Mouse (Mus musculus) limb, embryonic 15.5 days (tissue): ENCODE data around the gene Psma2. TPM values are rescaled to one million over a fixed set of nuclear protein-coding genes. Genes with fewer than 3 reads are reported as not detected.

Source experiments
- ATAC-seq: fragments of 200-750 bp; cut with Nextera tagmentation; 2 replicates; pipeline ENCODE4 v1.8.0; 2017; ENCODE audit warnings: low read depth, moderate TSS enrichment; ENCODE audit not compliant: insufficient number of reproducible peaks, low FRiP score, low TSS enrichment
- H3K27ac ChIP-seq: fragments of 300-500 bp; sonication (generic); 2 replicates; pipeline ENCODE4 v1.5.1; 2015; ENCODE audit warnings: moderate library complexity, mild to moderate bottlenecking, inconsistent platforms
- H3K27me3 ChIP-seq: fragments of 300-500 bp; sonication (generic); 2 replicates; pipeline ENCODE4 v1.6.1; 2015; ENCODE audit warnings: inconsistent platforms
- H3K36me3 ChIP-seq: fragments of 300-500 bp; sonication (generic); 2 replicates; pipeline ENCODE4 v1.6.1; 2015; ENCODE audit warnings: inconsistent platforms
- H3K4me1 ChIP-seq: fragments of 300-500 bp; sonication (generic); 2 replicates; pipeline ENCODE4 v1.6.1; 2015; ENCODE audit warnings: inconsistent platforms
- H3K4me2 ChIP-seq: fragments of 300-500 bp; sonication (generic); 2 replicates; pipeline ENCODE4 v1.6.1; 2015; ENCODE audit warnings: mild to moderate bottlenecking, inconsistent platforms
- H3K4me3 ChIP-seq: fragments of 300-500 bp; sonication (generic); 2 replicates; pipeline ENCODE4 v1.5.1; 2015; ENCODE audit warnings: mild to moderate bottlenecking, inconsistent platforms
- H3K9ac ChIP-seq: fragments of 300-500 bp; sonication (generic); 2 replicates; pipeline ENCODE4 v1.6.1; 2015; ENCODE audit warnings: inconsistent platforms
- H3K9me3 ChIP-seq: fragments of 300-500 bp; sonication (generic); 2 replicates; pipeline ENCODE4 v1.6.1; 2016; ENCODE audit warnings: inconsistent platforms
- WGBS: fragments of 180-500 bp; shearing (Covaris S2); methylation state at CpG from one replicate; pipeline ENCODE4 v1.1.7; 2015; 5-methylcytosine and 5-hydroxymethylcytosine counted together
- polyA plus RNA-seq: library from polyadenylated mRNA; unstranded; fragments of >200 nt; fragmentation: Nextera tagmentation; extraction: Ambion mirVana; gene quantifications from 2 replicates; pipeline ENCODE4 v1.2.1, GENCODE M21; 2015

Psma2 gene
- 178 and 181 TPM in 2 replicates for polyA plus RNA-seq

GRCm38 (mm10) chr13:14612926-14613529 is at the start of gene Psma2, which contains the start of gene Mrpl32:
Gene Psma2, plus strand, starts transcription at chr13:14613240.
Gene Mrpl32, minus strand, starts transcription at chr13:14613165.
- peaks cover 7% of the 10 kb centered on the region; the same call in 1 of the 2 replicates for H3K4me1 ChIP-seq
- peak; percentile 100 for ATAC-seq
- H3K27ac ChIP-seq: peak within 1 kb of the TSS; percentile 86
- peak within 1 kb of the TSS; percentile 51 for H3K4me2 ChIP-seq
- peak within 1 kb of the TSS; percentile 94 for H3K4me3 ChIP-seq
- H3K27me3 ChIP-seq: no peaks in the 10 kb centered on the region
- under 1% methylated on average over 42 of the region's 42 CpGs for WGBS
- no peaks in the 10 kb centered on the region for H3K9me3 ChIP-seq
- H3K36me3 ChIP-seq: peaks cover 25% of the 10 kb centered on the region
- H3K9ac ChIP-seq: peak within 1 kb of the TSS; percentile 81

- no peaks in the 10 kb centered on the region for H3K27me3 ChIP-seq
- no peaks in the 10 kb centered on the region for H3K4me1 ChIP-seq
- no peak overlapping the region for H3K9ac ChIP-seq
- H3K4me3 ChIP-seq: no peak overlapping the region
- H3K36me3 ChIP-seq: no peaks in the 10 kb centered on the region
- no peak overlapping the region for H3K4me2 ChIP-seq
- no peak for ATAC-seq
- H3K9me3 ChIP-seq: no peaks in the 10 kb centered on the region
- no peak overlapping the region for H3K27ac ChIP-seq
Observed at GRCm38 (mm10) chr13:14574128-14574527, 38.9 kb upstream of the Psma2 start.

GRCm38 (mm10) chr13:14580392-14580791 is 32.6 kb upstream of the Psma2 start:
- Histone ChIP-seq H3K9me3 (no peaks in the 10 kb centered on the region), H3K4me2 (no peak overlapping the region), H3K9ac (no peak overlapping the region), H3K36me3 (no peaks in the 10 kb centered on the region), H3K4me3 (no peak overlapping the region), H3K27ac (no peak overlapping the region), H3K4me1 (no peaks in the 10 kb centered on the region), H3K27me3 (no peaks in the 10 kb centered on the region)
- WGBS: 69% methylated on average over 3 of the region's 3 CpGs
- ATAC-seq: no peak

- H3K27me3 ChIP-seq: no peaks in the 10 kb centered on the region
- no peak overlapping the region for H3K4me2 ChIP-seq
- no peaks in the 10 kb centered on the region for H3K4me1 ChIP-seq
- no peak for ATAC-seq
- 91% methylated on average over 2 of the region's 2 CpGs for WGBS
- H3K27ac ChIP-seq: no peak overlapping the region
- H3K36me3 ChIP-seq: no peaks in the 10 kb centered on the region
- H3K9ac ChIP-seq: no peak overlapping the region
- no peak overlapping the region for H3K4me3 ChIP-seq
- no peaks in the 10 kb centered on the region for H3K9me3 ChIP-seq
Observed at GRCm38 (mm10) chr13:14602744-14603143, 10.3 kb upstream of the Psma2 start.

GRCm38 (mm10) chr13:14607616-14608015 is 5.4 kb upstream of the Psma2 start:
- peaks cover 12% of the 10 kb centered on the region for H3K36me3 ChIP-seq
- H3K4me1 ChIP-seq: peaks cover 7% of the 10 kb centered on the region; the same call in 1 of the 2 replicates
- no peak for ATAC-seq
- no peak overlapping the region for H3K9ac ChIP-seq
- no peak overlapping the region for H3K4me2 ChIP-seq
- no peaks in the 10 kb centered on the region for H3K27me3 ChIP-seq
- H3K9me3 ChIP-seq: no peaks in the 10 kb centered on the region
- H3K27ac ChIP-seq: no peak overlapping the region
- H3K4me3 ChIP-seq: no peak overlapping the region

GRCm38 (mm10) chr13:14612463-14612862 is 577 bp upstream of the Psma2 start:
- peaks cover 7% of the 10 kb centered on the region; the same call in 1 of the 2 replicates for H3K4me1 ChIP-seq
- H3K4me3 ChIP-seq: peak overlapping the region; percentile 94
- no peaks in the 10 kb centered on the region for H3K27me3 ChIP-seq
- H3K9me3 ChIP-seq: no peaks in the 10 kb centered on the region
- ATAC-seq: 0 out of 2 replicates have a peak, but pooled peaks have one; percentile 22
- WGBS: 7% methylated on average over 10 of the region's 10 CpGs
- peaks cover 20% of the 10 kb centered on the region for H3K36me3 ChIP-seq
- peak overlapping the region; percentile 51 for H3K4me2 ChIP-seq
- peak overlapping the region; percentile 81 for H3K9ac ChIP-seq
- H3K27ac ChIP-seq: peak overlapping the region; percentile 86

GRCm38 (mm10) chr13:14613553-14613952 is 513 bp downstream of the Psma2 start:
- peak overlapping the region; percentile 37 for H3K4me2 ChIP-seq
- WGBS: under 1% methylated on average over 9 of the region's 9 CpGs
- peaks cover 25% of the 10 kb centered on the region for H3K36me3 ChIP-seq
- H3K9me3 ChIP-seq: no peaks in the 10 kb centered on the region
- H3K4me1 ChIP-seq: peaks cover 7% of the 10 kb centered on the region; the same call in 1 of the 2 replicates
- ATAC-seq: no peak
- H3K9ac ChIP-seq: peak overlapping the region; percentile 77
- H3K4me3 ChIP-seq: peak overlapping the region; percentile 94
- no peaks in the 10 kb centered on the region for H3K27me3 ChIP-seq
- H3K27ac ChIP-seq: peak overlapping the region; percentile 69; the same call in 1 of the 2 replicates

- ATAC-seq: no peak
- H3K27ac ChIP-seq: no peak overlapping the region
- no peaks in the 10 kb centered on the region for H3K9me3 ChIP-seq
- no peaks in the 10 kb centered on the region for H3K4me1 ChIP-seq
- no peak overlapping the region for H3K9ac ChIP-seq
- peaks cover 43% of the 10 kb centered on the region for H3K36me3 ChIP-seq
- no peak overlapping the region for H3K4me2 ChIP-seq
- H3K4me3 ChIP-seq: no peak overlapping the region
- 38% methylated on average over 2 of the region's 2 CpGs for WGBS
- H3K27me3 ChIP-seq: no peaks in the 10 kb centered on the region
Observed at GRCm38 (mm10) chr13:14618724-14619123, 5.7 kb downstream of the Psma2 start.

GRCm38 (mm10) chr13:14629726-14630641 is 16.9 kb downstream of the Psma2 start, which contains the start of gene AW209491:
Gene AW209491, plus strand, starts transcription at chr13:14630154.
- WGBS: under 1% methylated on average over 29 of the region's 29 CpGs
- H3K27ac ChIP-seq: peak within 1 kb of the TSS; percentile 80
- peaks cover 16% of the 10 kb centered on the region for H3K36me3 ChIP-seq
- ATAC-seq: peak; percentile 85
- peak within 1 kb of the TSS; percentile 65 for H3K4me3 ChIP-seq
- H3K27me3 ChIP-seq: no peaks in the 10 kb centered on the region
- H3K4me2 ChIP-seq: peak within 1 kb of the TSS; percentile 74
- H3K9me3 ChIP-seq: no peaks in the 10 kb centered on the region
- H3K9ac ChIP-seq: peak within 1 kb of the TSS; percentile 52
- H3K4me1 ChIP-seq: peaks cover 8% of the 10 kb centered on the region

GRCm38 (mm10) chr13:14639998-14640397 is 27.0 kb downstream of the Psma2 start:
- ATAC-seq: no peak
- H3K4me1 ChIP-seq: no peaks in the 10 kb centered on the region
- no peak overlapping the region for H3K4me2 ChIP-seq
- peaks cover 24% of the 10 kb centered on the region for H3K36me3 ChIP-seq
- no peak overlapping the region for H3K27ac ChIP-seq
- no peak overlapping the region for H3K4me3 ChIP-seq
- H3K9me3 ChIP-seq: no peaks in the 10 kb centered on the region
- WGBS: 30% methylated on average over 1 of the region's 1 CpGs
- no peaks in the 10 kb centered on the region for H3K27me3 ChIP-seq
- H3K9ac ChIP-seq: no peak overlapping the region

GRCm38 (mm10) chr13:14649301-14649700 is 36.3 kb downstream of the Psma2 start:
- H3K27me3 ChIP-seq: no peaks in the 10 kb centered on the region
- no peaks in the 10 kb centered on the region for H3K4me1 ChIP-seq
- WGBS: 28% methylated on average over 1 of the region's 1 CpGs
- H3K4me2 ChIP-seq: no peak overlapping the region
- no peaks in the 10 kb centered on the region for H3K36me3 ChIP-seq
- no peak overlapping the region for H3K9ac ChIP-seq
- H3K4me3 ChIP-seq: no peak overlapping the region
- H3K9me3 ChIP-seq: no peaks in the 10 kb centered on the region
- no peak overlapping the region for H3K27ac ChIP-seq
- no peak for ATAC-seq

- Histone ChIP-seq H3K4me2 (no peak overlapping the region), H3K36me3 (no peaks in the 10 kb centered on the region), H3K27me3 (no peaks in the 10 kb centered on the region), H3K4me3 (no peak overlapping the region), H3K27ac (no peak overlapping the region), H3K9ac (no peak overlapping the region), H3K9me3 (no peaks in the 10 kb centered on the region), H3K4me1 (no peaks in the 10 kb centered on the region)
- ATAC-seq: 0 out of 2 replicates have a peak, but pooled peaks have one; percentile 52
- 85% methylated on average over 4 of the region's 4 CpGs for WGBS
Observed at GRCm38 (mm10) chr13:14667107-14667506, 54.1 kb downstream of the Psma2 start.
